Mouse (Mus musculus) embryonic facial prominence, embryonic 12.5 days (tissue): Measurements from ENCODE around the gene Gpr68. TPM values are rescaled to one million over a fixed set of nuclear protein-coding genes. Genes with fewer than 3 reads are reported as not detected.

Source experiments
- ATAC-seq: fragments of 200-750 bp; cut with Nextera tagmentation; 2 replicates; pipeline ENCODE4 v1.8.0; 2017; ENCODE audit not compliant: insufficient number of reproducible peaks, insufficient read depth, low FRiP score, low TSS enrichment
- H3K27ac ChIP-seq: fragments of 300-500 bp; sonication (generic); 2 replicates; pipeline ENCODE4 v1.5.1; 2016; ENCODE audit warnings: mild to moderate bottlenecking
- H3K27me3 ChIP-seq: fragments of 300-500 bp; sonication (generic); 2 replicates; pipeline ENCODE4 v1.6.1; 2016; ENCODE audit warnings: mild to moderate bottlenecking, moderate library complexity
- H3K36me3 ChIP-seq: fragments of 300-500 bp; sonication (generic); 2 replicates; pipeline ENCODE4 v1.6.1; 2016; ENCODE audit warnings: mild to moderate bottlenecking
- H3K4me1 ChIP-seq: fragments of 300-500 bp; sonication (generic); 2 replicates; pipeline ENCODE4 v1.6.1; 2016
- H3K4me2 ChIP-seq: fragments of 300-500 bp; sonication (generic); replicated peaks from 2 replicates; pipeline ENCODE4 v1.6.1; 2016; ENCODE audit warnings: mild to moderate bottlenecking, moderate library complexity
- H3K4me3 ChIP-seq: fragments of 300-500 bp; sonication (generic); 2 replicates; pipeline ENCODE4 v1.5.1; 2016; ENCODE audit warnings: mild to moderate bottlenecking
- H3K9ac ChIP-seq: fragments of 300-500 bp; sonication (generic); 2 replicates; pipeline ENCODE4 v1.6.1; 2016; ENCODE audit warnings: mild to moderate bottlenecking, moderate library complexity
- H3K9me3 ChIP-seq: fragments of 300-500 bp; sonication (generic); 2 replicates; pipeline ENCODE4 v1.6.1; 2016; ENCODE audit warnings: mild to moderate bottlenecking, moderate library complexity
- WGBS: fragments of 180-500 bp; shearing (Covaris S2); methylation state at CpG from one replicate; pipeline ENCODE4 v1.1.7; 2016; 5-methylcytosine and 5-hydroxymethylcytosine counted together
- polyA plus RNA-seq: library from polyadenylated mRNA; unstranded; fragments of >200 nt; fragmentation: Nextera tagmentation; extraction: Ambion mirVana; gene quantifications from 2 replicates; pipeline ENCODE4 v1.2.1, GENCODE M21; 2016

Gene Gpr68
- polyA plus RNA-seq, 1 experiment from 2014 or later: 0.06 TPM

DNA sequence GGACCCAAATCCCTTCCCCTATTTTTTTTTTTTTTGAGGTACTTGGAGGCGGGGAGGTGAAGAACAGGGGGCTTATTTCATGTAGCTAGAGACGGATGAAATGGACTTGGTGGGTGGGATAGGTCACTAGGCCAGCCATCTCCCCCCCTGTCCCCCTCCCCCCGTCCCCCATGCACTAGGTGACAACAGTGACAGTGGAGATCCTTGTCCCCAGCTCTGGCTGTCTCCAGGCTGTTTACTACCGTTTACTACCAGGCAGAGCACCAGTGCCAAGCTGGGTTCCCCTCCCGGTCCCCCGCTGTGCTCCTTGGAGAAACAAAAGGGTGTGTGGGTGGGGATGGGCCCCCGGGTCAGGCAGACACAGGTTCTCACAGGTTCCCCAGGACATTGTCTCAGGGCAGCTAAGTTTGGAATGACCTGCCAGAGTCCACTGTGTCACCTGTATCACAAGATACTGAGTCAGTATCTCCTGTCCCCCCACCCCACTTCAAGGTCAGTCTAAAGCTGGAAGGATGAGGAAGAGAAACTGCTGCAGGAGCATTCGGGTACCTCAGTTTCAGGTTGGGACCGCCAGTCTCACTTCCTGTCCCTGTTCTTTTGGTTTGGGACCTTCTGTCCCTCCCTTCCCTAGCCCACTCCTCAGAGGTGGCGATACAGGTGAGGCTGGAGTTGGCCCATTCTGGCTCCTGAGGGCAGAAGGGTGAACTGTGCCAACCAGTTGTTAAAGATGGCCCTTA, 468 bp upstream of the Gpr68 start:
- H3K36me3 ChIP-seq: peaks cover 5% of the 10 kb centered on the region; the same call in 1 of the 2 replicates
- ATAC-seq: no peak
- peaks cover 21% of the 10 kb centered on the region for H3K27me3 ChIP-seq
- 26% methylated on average over 10 of the region's 10 CpGs for WGBS
- no peak overlapping the region for H3K27ac ChIP-seq
- peak overlapping the region; percentile 42 for H3K4me3 ChIP-seq
- peak overlapping the region; percentile 89 for H3K4me2 ChIP-seq
- H3K4me1 ChIP-seq: 0 out of 2 replicates have a peak, but pooled peaks cover 5% of the 10 kb centered on the region
- H3K9ac ChIP-seq: peak overlapping the region; percentile 34
- H3K9me3 ChIP-seq: no peaks in the 10 kb centered on the region

DNA sequence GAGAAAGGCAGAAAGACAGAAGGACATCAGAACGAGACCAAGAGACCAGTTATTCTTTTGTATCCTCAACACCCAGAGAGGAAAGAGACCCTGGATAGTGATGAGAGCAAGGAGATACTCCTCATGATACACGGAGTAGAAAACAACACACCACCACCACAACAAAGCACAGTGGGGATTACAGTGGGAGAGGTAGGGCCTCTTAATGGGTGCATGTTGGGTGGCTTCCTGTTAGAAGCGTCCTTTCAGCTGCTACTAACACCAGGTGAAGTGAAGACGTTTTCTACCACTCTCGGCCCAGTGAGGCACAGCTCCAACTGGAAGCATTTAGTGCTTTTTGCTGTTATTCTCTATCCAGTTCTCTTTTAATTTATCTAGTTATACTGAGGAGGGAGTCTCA, 1.1 kb downstream of the Gpr68 start:
- H3K4me1 ChIP-seq: 0 out of 2 replicates have a peak, but pooled peaks cover 5% of the 10 kb centered on the region
- 75% methylated on average over 5 of the region's 5 CpGs for WGBS
- ATAC-seq: no peak
- no peak overlapping the region for H3K9ac ChIP-seq
- H3K4me3 ChIP-seq: no peak overlapping the region
- no peaks in the 10 kb centered on the region for H3K36me3 ChIP-seq
- H3K27ac ChIP-seq: no peak overlapping the region
- H3K27me3 ChIP-seq: peaks cover 21% of the 10 kb centered on the region
- no peak overlapping the region for H3K4me2 ChIP-seq
- no peaks in the 10 kb centered on the region for H3K9me3 ChIP-seq

DNA sequence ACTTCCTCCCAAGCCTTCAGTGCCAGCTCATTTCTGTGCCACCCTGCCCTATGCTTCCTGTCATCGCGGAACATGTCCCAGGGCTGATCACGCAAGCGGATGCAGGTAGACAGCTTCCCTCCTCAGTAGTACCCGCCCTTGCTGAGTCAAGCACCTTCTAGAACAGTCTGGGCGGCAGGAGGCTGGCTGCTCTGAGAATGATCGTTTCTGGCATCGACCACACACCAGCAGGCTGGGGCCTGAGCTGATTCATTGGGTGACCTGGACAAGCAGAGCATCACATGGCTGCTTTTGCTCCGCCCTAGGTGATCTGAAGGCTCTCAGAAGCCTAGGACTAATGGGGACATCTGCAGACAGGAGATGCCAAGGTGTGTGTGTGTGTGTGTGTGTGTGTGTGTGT, 4.2 kb downstream of the Gpr68 start:
- no peaks in the 10 kb centered on the region for H3K36me3 ChIP-seq
- no peak overlapping the region for H3K4me2 ChIP-seq
- H3K4me3 ChIP-seq: no peak overlapping the region
- H3K4me1 ChIP-seq: peaks cover 13% of the 10 kb centered on the region; the same call in 1 of the 2 replicates
- H3K27me3 ChIP-seq: peaks cover 49% of the 10 kb centered on the region
- ATAC-seq: no peak
- WGBS: 84% methylated on average over 9 of the region's 9 CpGs
- no peaks in the 10 kb centered on the region for H3K9me3 ChIP-seq
- no peak overlapping the region for H3K27ac ChIP-seq
- no peak overlapping the region for H3K9ac ChIP-seq

DNA sequence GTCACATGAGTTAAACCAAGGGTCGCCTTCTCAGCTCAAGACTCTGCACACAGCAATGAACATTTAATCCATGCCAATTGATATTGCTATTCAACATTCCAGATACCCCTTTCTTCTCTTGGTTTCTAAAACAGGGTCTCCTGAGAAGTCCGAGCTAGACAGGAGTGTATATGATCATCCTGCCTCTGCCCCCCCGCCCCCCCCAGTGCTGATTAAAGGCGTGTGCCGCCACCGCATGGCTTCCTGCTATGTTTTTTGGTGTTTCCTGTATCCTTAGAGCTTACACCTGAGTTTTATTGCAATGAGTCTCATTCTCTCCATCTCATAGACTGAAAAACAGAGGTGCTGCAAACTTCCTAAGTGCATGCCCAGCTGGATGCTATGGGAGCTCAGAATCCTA, 6.6 kb downstream of the Gpr68 start:
- H3K9me3 ChIP-seq: no peaks in the 10 kb centered on the region
- peaks cover 54% of the 10 kb centered on the region for H3K27me3 ChIP-seq
- no peak overlapping the region for H3K4me2 ChIP-seq
- no peak overlapping the region for H3K9ac ChIP-seq
- no peak overlapping the region for H3K4me3 ChIP-seq
- no peaks in the 10 kb centered on the region for H3K36me3 ChIP-seq
- no peak for ATAC-seq
- H3K4me1 ChIP-seq: peaks cover 16% of the 10 kb centered on the region; the same call in 1 of the 2 replicates
- H3K27ac ChIP-seq: no peak overlapping the region
- 78% methylated on average over 6 of the region's 6 CpGs for WGBS

- WGBS: 73% methylated on average over 6 of the region's 6 CpGs
Observed at GRCm38 (mm10) chr12:100900901-100901300, 7.1 kb downstream of the Gpr68 start.

DNA sequence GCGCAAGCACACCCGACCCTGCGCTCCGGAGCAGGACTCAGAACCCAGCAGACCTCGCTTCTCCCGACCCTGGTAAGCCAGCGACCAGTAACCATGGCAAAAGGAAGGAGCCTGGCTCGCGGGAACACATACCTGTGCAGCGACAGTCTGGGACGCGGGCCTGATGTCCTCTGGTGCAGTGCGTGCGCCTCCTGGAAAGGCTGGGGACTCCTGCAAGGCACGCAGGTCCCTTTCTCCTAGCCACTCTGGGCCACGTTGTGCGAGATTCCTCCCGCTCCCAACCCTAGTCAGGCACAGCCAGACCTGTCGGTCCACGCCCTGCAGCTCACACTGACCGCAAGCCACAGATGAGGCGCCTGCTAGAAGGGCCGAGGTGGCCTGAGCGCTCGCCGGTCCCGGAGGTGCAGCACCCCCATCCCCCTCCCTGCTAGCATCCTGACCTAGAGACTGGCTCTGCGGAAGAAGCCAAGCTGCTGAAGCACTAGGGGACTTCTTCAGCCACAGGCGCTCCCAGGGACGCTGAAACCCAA, 8.8 kb downstream of the Gpr68 start:
- H3K36me3 ChIP-seq: no peaks in the 10 kb centered on the region
- no peak; the same call in 1 of the 2 replicates for ATAC-seq
- 1% methylated on average over 30 of the region's 30 CpGs for WGBS
- H3K4me3 ChIP-seq: peak overlapping the region; percentile 35
- H3K4me1 ChIP-seq: peaks cover 16% of the 10 kb centered on the region; the same call in 1 of the 2 replicates
- H3K4me2 ChIP-seq: peak overlapping the region; percentile 73
- H3K27ac ChIP-seq: no peak overlapping the region
- peak overlapping the region; percentile 37 for H3K9ac ChIP-seq
- no peaks in the 10 kb centered on the region for H3K9me3 ChIP-seq
- H3K27me3 ChIP-seq: peaks cover 59% of the 10 kb centered on the region

More at GRCm38 (mm10) chr12:100900901-100901300, 7.1 kb downstream of the Gpr68 start:
- Histone ChIP-seq H3K27ac (no peak overlapping the region), H3K4me1 (peaks cover 16% of the 10 kb centered on the region; the same call in 1 of the 2 replicates), H3K27me3 (peaks cover 58% of the 10 kb centered on the region), H3K9me3 (no peaks in the 10 kb centered on the region), H3K9ac (no peak overlapping the region), H3K4me2 (no peak overlapping the region), H3K36me3 (no peaks in the 10 kb centered on the region), H3K4me3 (no peak overlapping the region)
- no peak for ATAC-seq

DNA sequence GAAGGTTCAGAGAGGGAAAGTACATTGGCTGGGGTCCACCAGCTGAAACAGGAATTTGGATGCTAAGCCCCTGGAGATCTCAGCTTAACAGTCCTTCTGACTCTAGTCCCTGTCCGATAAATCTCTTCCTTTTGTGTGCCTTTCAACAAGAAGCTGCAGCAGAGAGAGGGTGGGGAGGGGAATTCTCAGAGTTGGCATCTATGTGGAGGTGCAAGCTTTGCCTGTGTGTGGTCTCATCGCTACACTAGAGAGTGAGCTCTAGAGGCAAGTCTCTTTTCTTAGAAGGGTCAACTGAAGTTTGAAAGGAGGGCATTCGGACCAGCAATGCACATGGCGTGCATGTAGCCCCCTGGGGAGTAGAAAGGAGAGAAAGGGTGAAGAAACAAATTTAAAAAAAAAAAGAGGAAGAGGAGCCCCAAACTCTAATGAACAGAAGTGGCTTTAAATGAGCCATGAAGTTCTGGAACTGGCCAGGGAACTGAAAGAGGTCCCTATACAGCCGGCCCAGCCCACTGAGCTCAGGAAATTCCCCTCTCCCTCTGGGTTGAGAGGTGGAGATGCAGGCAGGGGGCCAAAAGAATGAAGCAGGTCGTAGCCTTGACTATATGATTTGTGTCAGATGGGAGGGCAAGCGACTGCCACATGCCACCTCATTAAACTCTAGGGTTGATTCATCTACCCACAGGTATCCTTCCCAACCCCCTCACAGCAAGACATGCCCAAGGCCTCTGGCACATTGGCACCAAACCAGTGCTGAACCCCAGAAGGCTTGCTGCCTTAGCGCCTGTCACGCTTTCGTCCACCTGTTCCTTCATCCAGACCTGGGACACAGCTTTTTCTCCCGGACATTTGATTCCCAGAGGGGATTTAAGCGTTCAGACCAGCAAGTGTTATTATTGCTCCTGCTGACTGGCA, 10.0 kb downstream of the Gpr68 start:
- Histone ChIP-seq H3K27ac (no peak overlapping the region), H3K27me3 (peaks cover 59% of the 10 kb centered on the region), H3K9me3 (no peaks in the 10 kb centered on the region), H3K4me3 (no peak overlapping the region; the same call in 1 of the 2 replicates), H3K9ac (no peak overlapping the region), H3K4me1 (peaks cover 16% of the 10 kb centered on the region; the same call in 1 of the 2 replicates), H3K36me3 (no peaks in the 10 kb centered on the region), H3K4me2 (peak overlapping the region; percentile 73)
- WGBS: 30% methylated on average over 12 of the region's 12 CpGs
- no peak for ATAC-seq

GRCm38 (mm10) chr12:100896661-100897060, 11.3 kb downstream of the Gpr68 start:
- no peak overlapping the region for H3K4me3 ChIP-seq
- no peak for ATAC-seq
- no peak overlapping the region for H3K4me2 ChIP-seq
- H3K36me3 ChIP-seq: no peaks in the 10 kb centered on the region
- no peak overlapping the region for H3K27ac ChIP-seq
- 46% methylated on average over 3 of the region's 3 CpGs for WGBS
- peaks cover 58% of the 10 kb centered on the region for H3K27me3 ChIP-seq
- no peaks in the 10 kb centered on the region for H3K9me3 ChIP-seq
- H3K4me1 ChIP-seq: peaks cover 16% of the 10 kb centered on the region; the same call in 1 of the 2 replicates
- no peak overlapping the region for H3K9ac ChIP-seq

DNA sequence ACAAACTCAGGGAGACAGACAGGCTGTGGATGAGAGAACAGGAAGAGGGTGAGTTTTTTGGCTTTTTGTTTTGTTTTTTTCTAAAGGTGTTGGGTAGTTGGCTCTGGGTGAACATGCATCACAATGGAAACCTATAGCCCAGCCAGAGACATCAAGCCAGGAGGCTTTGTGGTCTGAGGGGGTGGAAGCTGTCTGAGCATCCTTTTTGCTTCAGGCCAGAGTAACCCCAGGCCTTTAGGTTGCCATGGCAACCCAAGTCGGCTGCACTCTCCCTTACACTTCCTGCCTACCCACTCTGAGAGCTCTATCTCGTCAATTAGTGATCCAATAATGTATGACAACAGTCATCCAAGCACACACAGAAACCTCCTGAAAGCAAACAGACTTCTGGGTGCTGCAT, 12.5 kb downstream of the Gpr68 start:
- peaks cover 16% of the 10 kb centered on the region; the same call in 1 of the 2 replicates for H3K4me1 ChIP-seq
- H3K4me3 ChIP-seq: no peak overlapping the region
- no peak overlapping the region for H3K27ac ChIP-seq
- no peak for ATAC-seq
- WGBS: 5% methylated on average over 2 of the region's 2 CpGs
- no peaks in the 10 kb centered on the region for H3K36me3 ChIP-seq
- no peak overlapping the region for H3K9ac ChIP-seq
- no peaks in the 10 kb centered on the region for H3K9me3 ChIP-seq
- peaks cover 48% of the 10 kb centered on the region for H3K27me3 ChIP-seq
- H3K4me2 ChIP-seq: no peak overlapping the region

DNA sequence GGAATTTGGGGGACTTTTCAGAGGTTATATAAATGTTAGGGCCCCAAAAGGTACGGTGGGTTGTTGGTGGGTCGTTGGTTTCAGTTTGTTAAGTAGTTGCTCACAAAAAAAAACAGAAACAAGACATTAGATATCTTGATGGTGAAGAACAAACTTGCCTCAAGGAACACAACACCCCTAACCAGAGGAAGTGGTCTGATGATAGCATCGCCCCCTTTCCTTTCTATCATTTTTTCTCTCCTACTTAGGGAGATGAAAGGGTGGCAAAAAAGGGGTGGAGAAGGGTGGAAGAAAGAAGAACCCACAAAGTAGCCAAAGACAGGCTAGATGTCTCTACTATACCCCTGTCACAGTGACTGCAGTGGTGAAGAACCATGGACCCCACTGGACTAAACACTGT, 17.4 kb downstream of the Gpr68 start:
- no peaks in the 10 kb centered on the region for H3K36me3 ChIP-seq
- H3K27ac ChIP-seq: no peak overlapping the region
- H3K4me3 ChIP-seq: no peak overlapping the region
- H3K4me2 ChIP-seq: no peak overlapping the region
- WGBS: 84% methylated on average over 3 of the region's 3 CpGs
- H3K4me1 ChIP-seq: no peaks in the 10 kb centered on the region
- H3K9ac ChIP-seq: no peak overlapping the region
- no peaks in the 10 kb centered on the region for H3K9me3 ChIP-seq
- H3K27me3 ChIP-seq: no peaks in the 10 kb centered on the region
- no peak for ATAC-seq

- H3K27me3 ChIP-seq: no peaks in the 10 kb centered on the region
- no peaks in the 10 kb centered on the region for H3K4me1 ChIP-seq
- no peaks in the 10 kb centered on the region for H3K9me3 ChIP-seq
- H3K9ac ChIP-seq: no peak overlapping the region; the same call in 1 of the 2 replicates
- no peaks in the 10 kb centered on the region for H3K36me3 ChIP-seq
- no peak overlapping the region for H3K4me2 ChIP-seq
- ATAC-seq: no peak
- no peak overlapping the region for H3K27ac ChIP-seq
- WGBS: 42% methylated on average over 12 of the region's 12 CpGs
- no peak overlapping the region for H3K4me3 ChIP-seq
Observed at GRCm38 (mm10) chr12:100887801-100888258, 20.2 kb downstream of the Gpr68 start.
